Mouse (Mus musculus) embryonic fibroblast, embryonic 13.5 days (primary cell): ENCODE data around the gene Robo1.

ENCODE experiments used
- CTCF ChIP-seq: IDR thresholded peaks from 2 replicates; pipeline ENCODE4 v1.5.1; 2011; ENCODE audit warnings: mild to moderate bottlenecking, control low read depth, low read length, moderate library complexity, borderline replicate concordance; ENCODE audit not compliant: insufficient read depth
- POLR2A ChIP-seq: IDR thresholded peaks from 2 replicates; pipeline ENCODE4 v1.6.1; 2011; ENCODE audit warnings: low read depth, mild to moderate bottlenecking, control low read depth, low read length, moderate library complexity

GRCm38 (mm10) chr16:72773034-72773433, 464.9 kb downstream of the Robo1 start:
- TF ChIP-seq CTCF, result no peak
- TF ChIP-seq POLR2A, result no peak
